Mouse (Mus musculus): ENCODE measurements around the gene Scml4. TPM values are rescaled to one million over a fixed set of nuclear protein-coding genes. Genes with fewer than 3 reads are reported as not detected.

Gene Scml4
- polyA plus RNA-seq, 1 experiment from 2014 or later = 0.76 TPM

DNA sequence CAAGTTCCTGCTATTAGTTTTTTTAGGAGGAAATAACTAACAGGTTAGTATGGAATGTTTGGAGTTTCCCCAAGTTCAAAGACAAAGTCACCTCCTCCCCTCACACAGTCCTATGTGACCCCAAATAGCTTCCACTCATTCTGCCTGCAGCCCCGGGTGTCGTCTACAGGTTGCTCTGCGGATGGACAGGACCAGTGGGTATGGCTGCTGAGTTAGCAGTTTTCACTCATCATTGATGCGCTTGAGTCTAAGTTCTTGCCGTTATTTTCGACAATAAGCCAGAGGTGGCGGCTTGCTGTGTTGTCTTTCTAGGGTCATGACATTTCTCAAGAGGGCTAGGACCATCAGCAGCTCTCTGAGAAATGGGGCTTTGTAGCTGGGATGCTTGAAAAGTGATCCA lies 1.3 kb downstream of the Scml4 start:
- no peak overlapping the region for H3K9ac ChIP-seq (ENCODE audit: low read length)
- 84% methylated on average over 7 of the region's 7 CpGs for WGBS
- H3K9me3 ChIP-seq (ENCODE audit: control insufficient read depth, low read length) = no peaks in the 10 kb centered on the region
- H3K36me3 ChIP-seq (ENCODE audit: control insufficient read depth, insufficient read depth, low read length) = no peaks in the 10 kb centered on the region
- no peak for ATAC-seq (ENCODE audit: insufficient number of reproducible peaks, insufficient read depth, low FRiP score, low read depth)
- H3K27ac ChIP-seq (replicated peaks in 1 of 2; ENCODE audit: control insufficient read depth in 1 of 2, insufficient read depth in 1 of 2, low read depth in 2 of 2, low read length in 2 of 2) = no peak overlapping the region
- H3K4me3 ChIP-seq (ENCODE audit: control insufficient read depth in 1 of 2, insufficient read depth in 1 of 2, low read depth in 1 of 2, low read length in 2 of 2) = no peak overlapping the region
- no peaks in the 10 kb centered on the region for H3K27me3 ChIP-seq (ENCODE audit: control insufficient read depth, insufficient read depth, low read length)
- H3K4me1 ChIP-seq (ENCODE audit: control insufficient read depth in 2 of 2, insufficient read depth in 2 of 2, low read length in 2 of 2) = peaks cover 3 to 7% of the 10 kb centered on the region in 2 experiments; a peak in 2 of 4 replicates
- no peak overlapping the region for H3K4me2 ChIP-seq (ENCODE audit: low read length)

DNA sequence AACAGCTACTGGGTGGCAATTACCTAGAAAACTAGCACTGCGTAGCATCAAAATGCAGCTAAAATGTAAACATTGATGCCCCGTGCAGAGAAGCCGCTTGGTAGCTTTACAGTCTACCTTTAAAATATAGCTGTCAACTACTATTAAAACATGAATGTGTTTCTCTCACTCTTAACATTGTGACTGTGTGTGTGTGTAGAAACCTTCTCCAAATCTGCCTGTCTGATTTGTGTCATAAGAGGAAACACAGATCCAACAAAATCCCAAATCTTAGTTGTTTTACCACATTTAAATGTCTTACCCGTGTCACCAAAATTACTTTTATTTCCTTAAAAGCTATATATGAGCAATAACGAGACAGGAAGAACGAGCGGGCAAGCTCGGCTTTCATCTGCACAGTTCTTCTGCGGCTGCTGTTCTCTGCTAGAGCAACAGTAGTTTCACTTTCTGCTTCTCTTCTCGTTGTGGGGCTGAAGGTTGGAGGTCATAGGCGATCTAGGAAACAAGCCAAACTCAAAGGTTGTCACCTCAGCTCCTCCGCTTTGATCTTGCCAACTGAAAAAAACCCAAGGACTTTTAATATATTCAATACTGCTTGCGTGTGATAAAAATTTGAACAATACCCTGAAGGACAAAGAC lies 2.1 kb downstream of the Scml4 start:
- H3K9me3 ChIP-seq (ENCODE audit: control insufficient read depth, low read length) = no peaks in the 10 kb centered on the region
- H3K36me3 ChIP-seq (ENCODE audit: control insufficient read depth, insufficient read depth, low read length) = no peaks in the 10 kb centered on the region
- no peak overlapping the region for H3K27ac ChIP-seq (replicated peaks in 1 of 2; ENCODE audit: control insufficient read depth in 1 of 2, insufficient read depth in 1 of 2, low read depth in 2 of 2, low read length in 2 of 2)
- ATAC-seq (ENCODE audit: insufficient number of reproducible peaks, insufficient read depth, low FRiP score, low read depth) = no peak
- WGBS = 65% methylated on average over 13 of the region's 13 CpGs
- H3K4me1 ChIP-seq (ENCODE audit: control insufficient read depth in 2 of 2, insufficient read depth in 2 of 2, low read length in 2 of 2) = peaks cover 3 to 7% of the 10 kb centered on the region in 2 experiments; a peak in 2 of 4 replicates
- H3K4me2 ChIP-seq (ENCODE audit: low read length) = peak overlapping the region; percentile 41
- H3K4me3 ChIP-seq (ENCODE audit: control insufficient read depth in 1 of 2, insufficient read depth in 1 of 2, low read depth in 1 of 2, low read length in 2 of 2) = 0 out of 4 replicates have a peak overlapping the region, but pooled peaks of 1 of the 2 experiments have one; percentile 1
- H3K27me3 ChIP-seq (ENCODE audit: control insufficient read depth, insufficient read depth, low read length) = no peaks in the 10 kb centered on the region
- H3K9ac ChIP-seq (ENCODE audit: low read length) = peak overlapping the region; percentile 32; the same call in 1 of the 2 replicates

DNA sequence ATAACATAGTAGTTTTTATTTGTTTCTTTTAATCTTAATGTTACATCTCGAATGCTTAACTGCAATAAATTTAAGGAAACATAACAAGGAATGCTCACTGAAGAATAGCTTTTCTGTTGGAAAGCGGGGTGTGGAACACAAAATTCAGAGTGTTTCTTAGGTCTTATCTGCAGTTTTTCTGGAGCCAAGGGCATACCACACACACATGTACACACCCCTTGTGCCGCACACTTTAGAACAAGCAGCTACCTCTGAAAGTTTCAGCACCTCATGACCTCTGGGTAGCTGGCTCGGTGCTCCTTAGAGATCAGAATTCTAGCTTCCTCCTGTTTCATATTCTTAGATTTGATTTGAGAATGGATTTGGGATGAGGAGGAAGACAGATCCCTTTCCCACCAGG lies 2.6 kb downstream of the Scml4 start:
- Histone ChIP-seq H3K27me3 (ENCODE audit: control insufficient read depth, insufficient read depth, low read length) (no peaks in the 10 kb centered on the region), H3K9ac (ENCODE audit: low read length) (no peak overlapping the region), H3K4me1 (ENCODE audit: control insufficient read depth in 2 of 2, insufficient read depth in 2 of 2, low read length in 2 of 2) (peaks cover 3 to 7% of the 10 kb centered on the region in 2 experiments; a peak in 2 of 4 replicates), H3K9me3 (ENCODE audit: control insufficient read depth, low read length) (no peaks in the 10 kb centered on the region), H3K27ac (replicated peaks in 1 of 2; ENCODE audit: control insufficient read depth in 1 of 2, insufficient read depth in 1 of 2, low read depth in 2 of 2, low read length in 2 of 2) (no peak overlapping the region), H3K4me2 (ENCODE audit: low read length) (no peak overlapping the region), H3K4me3 (ENCODE audit: control insufficient read depth in 1 of 2, insufficient read depth in 1 of 2, low read depth in 1 of 2, low read length in 2 of 2) (no peak overlapping the region), H3K36me3 (ENCODE audit: control insufficient read depth, insufficient read depth, low read length) (no peaks in the 10 kb centered on the region)
- ATAC-seq (ENCODE audit: insufficient number of reproducible peaks, insufficient read depth, low FRiP score, low read depth) = no peak
- WGBS = 68% methylated on average over 4 of the region's 4 CpGs

DNA sequence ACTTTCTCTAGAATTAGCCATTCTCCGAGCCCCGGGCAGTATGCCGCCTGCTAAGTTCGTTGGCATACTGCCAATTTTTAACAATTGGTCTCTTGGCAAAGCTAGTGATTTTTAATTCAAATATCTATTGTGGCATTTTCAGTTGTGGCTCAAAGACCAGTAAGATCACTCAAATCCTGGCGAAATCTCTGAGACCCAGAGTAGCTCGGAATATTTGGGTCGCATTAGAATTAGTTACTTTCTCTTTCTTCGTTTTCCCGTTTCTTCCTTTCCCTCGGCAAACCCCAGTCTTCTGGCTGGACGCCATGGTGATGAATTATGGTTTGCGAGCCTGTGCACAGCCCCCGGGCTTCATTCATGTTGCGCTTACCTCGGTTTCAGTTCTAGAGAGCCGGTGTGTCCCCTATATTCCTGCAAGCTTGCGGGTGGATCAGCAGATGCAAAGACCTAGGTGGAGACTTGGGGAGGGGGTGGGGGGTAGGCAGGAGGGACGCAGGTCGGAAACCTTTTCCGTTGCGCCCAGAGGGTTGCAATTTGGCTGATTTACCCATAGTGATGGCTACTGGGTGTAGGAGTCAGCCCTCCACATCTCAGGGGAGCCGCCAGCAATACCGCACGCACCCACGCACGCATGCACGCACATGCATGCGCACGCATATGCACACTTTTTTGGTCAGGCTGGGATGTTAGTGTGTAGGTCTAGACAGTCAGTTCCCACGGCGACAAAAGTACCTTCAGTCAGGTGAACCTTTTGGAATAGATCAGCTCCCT lies 3.6 kb downstream of the Scml4 start:
- ATAC-seq (ENCODE audit: insufficient number of reproducible peaks, insufficient read depth, low FRiP score, low read depth) = no peak

DNA sequence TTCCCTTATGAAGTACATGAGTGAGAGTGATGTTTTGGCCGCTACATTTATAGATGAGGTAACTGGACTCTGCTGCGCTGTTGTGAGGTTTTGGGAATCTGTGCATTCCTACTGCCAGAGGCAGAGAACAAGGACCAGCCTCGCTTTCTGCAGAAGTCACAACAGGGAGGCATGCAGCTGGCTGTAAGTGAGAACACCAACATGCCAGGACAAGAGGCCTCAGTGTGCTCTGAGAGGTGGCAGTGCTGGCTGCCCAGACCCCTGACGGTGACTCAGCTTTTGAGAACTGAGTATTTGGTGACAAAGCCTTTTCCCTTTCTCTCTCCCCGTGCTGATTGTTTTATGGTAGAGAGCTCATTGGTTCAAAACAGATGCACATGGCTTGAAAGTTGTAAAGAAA lies 4.5 kb downstream of the Scml4 start:
- Histone ChIP-seq H3K27me3 (ENCODE audit: control insufficient read depth, insufficient read depth, low read length) (no peaks in the 10 kb centered on the region), H3K27ac (replicated peaks in 1 of 2; ENCODE audit: control insufficient read depth in 1 of 2, insufficient read depth in 1 of 2, low read depth in 2 of 2, low read length in 2 of 2) (peak overlapping the region; percentile 15 to 29; a peak in 2 of 4 replicates), H3K4me1 (ENCODE audit: control insufficient read depth in 2 of 2, insufficient read depth in 2 of 2, low read length in 2 of 2) (peaks cover 3 to 7% of the 10 kb centered on the region in 2 experiments; a peak in 2 of 4 replicates), H3K4me2 (ENCODE audit: low read length) (peak overlapping the region; percentile 68), H3K36me3 (ENCODE audit: control insufficient read depth, insufficient read depth, low read length) (no peaks in the 10 kb centered on the region), H3K4me3 (ENCODE audit: control insufficient read depth in 1 of 2, insufficient read depth in 1 of 2, low read depth in 1 of 2, low read length in 2 of 2) (0 out of 4 replicates have a peak overlapping the region, but pooled peaks of 1 of the 2 experiments have one; percentile 41), H3K9me3 (ENCODE audit: control insufficient read depth, low read length) (no peaks in the 10 kb centered on the region), H3K9ac (ENCODE audit: low read length) (no peak overlapping the region)
- 43% methylated on average over 5 of the region's 5 CpGs for WGBS
- ATAC-seq (ENCODE audit: insufficient number of reproducible peaks, insufficient read depth, low FRiP score, low read depth) = no peak

More for the DNA sequence above, 3.6 kb downstream of the Scml4 start:
- Histone ChIP-seq H3K4me2 (ENCODE audit: low read length) (peak overlapping the region; percentile 68), H3K9me3 (ENCODE audit: control insufficient read depth, low read length) (no peaks in the 10 kb centered on the region), H3K4me1 (ENCODE audit: control insufficient read depth in 2 of 2, insufficient read depth in 2 of 2, low read length in 2 of 2) (peaks cover 3 to 7% of the 10 kb centered on the region in 2 experiments; a peak in 2 of 4 replicates), H3K9ac (ENCODE audit: low read length) (peak overlapping the region; percentile 53; the same call in 1 of the 2 replicates), H3K36me3 (ENCODE audit: control insufficient read depth, insufficient read depth, low read length) (no peaks in the 10 kb centered on the region), H3K27ac (replicated peaks in 1 of 2; ENCODE audit: control insufficient read depth in 1 of 2, insufficient read depth in 1 of 2, low read depth in 2 of 2, low read length in 2 of 2) (no peak overlapping the region), H3K27me3 (ENCODE audit: control insufficient read depth, insufficient read depth, low read length) (no peaks in the 10 kb centered on the region), H3K4me3 (ENCODE audit: control insufficient read depth in 1 of 2, insufficient read depth in 1 of 2, low read depth in 1 of 2, low read length in 2 of 2) (peak overlapping the region; percentile 41 to 46)
- 38% methylated on average over 31 of the region's 31 CpGs for WGBS

DNA sequence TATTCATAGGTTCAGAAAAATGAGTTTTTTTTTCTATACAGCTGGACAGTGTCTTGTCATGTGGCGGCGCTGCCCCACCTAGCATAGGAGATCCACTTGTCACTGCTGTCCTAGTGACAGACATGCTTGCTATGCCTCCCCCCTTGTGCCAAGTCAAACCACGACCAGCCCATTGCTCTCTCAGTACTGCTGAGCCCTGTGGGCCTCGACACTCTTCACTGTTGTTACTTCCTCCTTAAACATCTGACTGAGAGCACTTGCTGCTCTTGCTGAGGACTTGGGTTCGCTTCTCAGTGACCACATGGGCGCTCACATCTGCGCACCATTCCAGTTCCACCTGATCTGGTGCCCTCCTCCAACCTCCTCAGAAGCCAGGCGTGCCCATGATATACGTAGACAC lies 8.2 kb downstream of the Scml4 start:
- Histone ChIP-seq H3K27me3 (ENCODE audit: control insufficient read depth, insufficient read depth, low read length) (no peaks in the 10 kb centered on the region), H3K9me3 (ENCODE audit: control insufficient read depth, low read length) (no peaks in the 10 kb centered on the region), H3K9ac (ENCODE audit: low read length) (no peak overlapping the region), H3K4me1 (ENCODE audit: control insufficient read depth in 2 of 2, insufficient read depth in 2 of 2, low read length in 2 of 2) (peaks cover 3 to 4% of the 10 kb centered on the region in 2 experiments; a peak in 2 of 4 replicates), H3K36me3 (ENCODE audit: control insufficient read depth, insufficient read depth, low read length) (no peaks in the 10 kb centered on the region), H3K27ac (replicated peaks in 1 of 2; ENCODE audit: control insufficient read depth in 1 of 2, insufficient read depth in 1 of 2, low read depth in 2 of 2, low read length in 2 of 2) (no peak overlapping the region), H3K4me2 (ENCODE audit: low read length) (no peak overlapping the region), H3K4me3 (ENCODE audit: control insufficient read depth in 1 of 2, insufficient read depth in 1 of 2, low read depth in 1 of 2, low read length in 2 of 2) (no peak overlapping the region)
- WGBS = 84% methylated on average over 9 of the region's 9 CpGs
- no peak for ATAC-seq (ENCODE audit: insufficient number of reproducible peaks, insufficient read depth, low FRiP score, low read depth)

DNA sequence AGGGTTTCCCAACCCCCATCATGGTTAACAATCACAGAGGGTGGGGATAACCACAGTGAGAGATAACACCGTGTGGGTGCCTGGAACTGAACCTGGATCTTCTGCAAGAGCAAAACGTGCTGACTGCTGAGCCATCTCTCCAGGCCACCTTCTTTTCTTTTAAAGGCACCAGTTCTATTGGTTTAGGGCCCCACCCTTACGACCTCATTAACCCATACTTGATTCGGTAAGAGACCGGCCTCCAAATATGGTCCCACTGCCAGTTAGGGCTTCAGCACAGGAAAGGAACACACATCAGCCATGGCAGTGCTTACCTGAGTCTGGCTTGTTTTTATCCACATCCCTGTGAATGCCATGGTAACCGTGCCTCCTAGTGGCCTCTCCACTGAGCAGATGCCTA lies 9.3 kb downstream of the Scml4 start:
- no peaks in the 10 kb centered on the region for H3K36me3 ChIP-seq (ENCODE audit: control insufficient read depth, insufficient read depth, low read length)
- peaks cover 0 to 3% of the 10 kb centered on the region in 2 experiments; a peak in 1 of 4 replicates for H3K4me1 ChIP-seq (ENCODE audit: control insufficient read depth in 2 of 2, insufficient read depth in 2 of 2, low read length in 2 of 2)
- H3K4me2 ChIP-seq (ENCODE audit: low read length) = no peak overlapping the region
- H3K27me3 ChIP-seq (ENCODE audit: control insufficient read depth, insufficient read depth, low read length) = no peaks in the 10 kb centered on the region
- H3K9me3 ChIP-seq (ENCODE audit: control insufficient read depth, low read length) = no peaks in the 10 kb centered on the region
- ATAC-seq (ENCODE audit: insufficient number of reproducible peaks, insufficient read depth, low FRiP score, low read depth) = no peak
- no peak overlapping the region for H3K4me3 ChIP-seq (ENCODE audit: control insufficient read depth in 1 of 2, insufficient read depth in 1 of 2, low read depth in 1 of 2, low read length in 2 of 2)
- H3K27ac ChIP-seq (replicated peaks in 1 of 2; ENCODE audit: control insufficient read depth in 1 of 2, insufficient read depth in 1 of 2, low read depth in 2 of 2, low read length in 2 of 2) = no peak overlapping the region
- WGBS = 66% methylated on average over 6 of the region's 6 CpGs
- H3K9ac ChIP-seq (ENCODE audit: low read length) = no peak overlapping the region
